Mouse (Mus musculus) skeletal muscle tissue, adult 2 months (tissue): ENCODE data around the gene Olfr843.

ENCODE experiments used
- DNase-seq: peaks from one replicate; pipeline ENCODE4 v3.0.0-alpha.2; 2012; ENCODE audit warnings: low read depth, low spot score

Gene Olfr843

DNA sequence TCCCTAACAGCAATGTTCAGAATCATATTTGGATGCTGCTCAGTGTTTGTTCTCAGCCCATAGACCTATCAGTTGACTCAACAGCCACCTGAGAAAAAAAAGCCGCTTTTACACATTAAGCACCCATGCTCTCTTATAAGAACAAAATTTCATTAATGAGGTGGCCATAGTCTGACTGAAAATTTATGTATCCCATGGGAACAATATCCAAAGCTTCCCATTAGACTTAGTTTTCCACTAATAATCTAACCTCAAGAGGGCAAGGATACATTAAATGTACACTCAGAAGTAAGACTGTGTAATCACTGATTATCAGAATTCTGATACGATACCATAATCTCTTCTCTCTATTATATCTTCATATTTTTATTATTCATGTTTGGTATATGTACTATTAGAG lies at the start of gene Olfr843:
TSS of gene Olfr843 (minus strand) at position 101 of the 400 bp plus-strand sequence.
- no peak for DNase-seq
